Mouse (Mus musculus) gastrocnemius, adult 2 months (tissue): Measurements from ENCODE around the gene Ccdc85b. TPM values are rescaled to one million over a fixed set of nuclear protein-coding genes. Genes with fewer than 3 reads are reported as not detected.

Source experiments
- DNase-seq: peaks from one replicate; pipeline ENCODE4 v3.0.0; 2022
- H3K27ac ChIP-seq: fragments of 200-600 bp; 2 replicates; pipeline ENCODE4 v1.8.1; 2022; ENCODE audit warnings: mild to moderate bottlenecking
- H3K4me3 ChIP-seq: fragments of 200-600 bp; 2 replicates; pipeline ENCODE4 v1.8.1; 2022; ENCODE audit warnings: mild to moderate bottlenecking, moderate library complexity
- CTCF ChIP-seq: fragments of 200-600 bp; IDR thresholded peaks from 2 replicates; pipeline ENCODE4 v1.8.1; 2022; ENCODE audit warnings: antibody characterized with exemption, mild to moderate bottlenecking, moderate library complexity
- intact Hi-C: fragments of 180-260 bp; cut with DNase I; formaldehyde crosslinking; loops from one replicate; pipeline ENCODE4 v1.15.1; 2025
- total RNA-seq, 2 experiments: library from RNA; stranded (reverse); gene quantifications; 2 replicates each; pipeline ENCODE4 v1.2.3; 2021

Ccdc85b gene
- total RNA-seq, 2 experiments from 2014 or later = 3.9 to 7.2 TPM

GRCm38 (mm10) chr19:5444954-5445353, 12.7 kb downstream of the Ccdc85b start:
- Histone ChIP-seq H3K4me3 (no peak overlapping the region), H3K27ac (no peak overlapping the region)
- DNase-seq = no peak
- intact Hi-C loops = no loop called here
- TF ChIP-seq CTCF = no peak

GRCm38 (mm10) chr19:5444371-5444908, 13.3 kb downstream of the Ccdc85b start:
- no peak for DNase-seq
- intact Hi-C loops = no loop called here
- H3K4me3 ChIP-seq = no peak overlapping the region
- H3K27ac ChIP-seq = no peak overlapping the region
- no peak for TF ChIP-seq CTCF

GRCm38 (mm10) chr19:5433951-5434350, 23.7 kb downstream of the Ccdc85b start:
- no peak for DNase-seq
- Histone ChIP-seq H3K27ac (peak overlapping the region; percentile 75), H3K4me3 (no peak overlapping the region)
- no peak for TF ChIP-seq CTCF
- intact Hi-C loops = no loop called here

- DNase-seq = peak; percentile 64
- intact Hi-C loops = no loop called here
- peak overlapping the region; percentile 66 for H3K4me3 ChIP-seq
Observed at GRCm38 (mm10) chr19:5432992-5433852, 24.5 kb downstream of the Ccdc85b start.

GRCm38 (mm10) chr19:5431911-5432464, 25.7 kb downstream of the Ccdc85b start:
- Histone ChIP-seq H3K27ac (peak overlapping the region; percentile 71), H3K4me3 (no peak overlapping the region)
- peak; percentile 59 for DNase-seq
- intact Hi-C loops = no loop called here
- no peak for TF ChIP-seq CTCF

More at GRCm38 (mm10) chr19:5432992-5433852, 24.5 kb downstream of the Ccdc85b start:
- peak; percentile 56 for TF ChIP-seq CTCF
- peak overlapping the region; percentile 75 for H3K27ac ChIP-seq

GRCm38 (mm10) chr19:5430408-5430807, 27.3 kb downstream of the Ccdc85b start:
- Histone ChIP-seq H3K4me3 (no peak overlapping the region), H3K27ac (peak overlapping the region; percentile 52)
- DNase-seq = no peak
- intact Hi-C loops = no loop called here
- no peak for TF ChIP-seq CTCF

GRCm38 (mm10) chr19:5429806-5430205, 27.9 kb downstream of the Ccdc85b start:
- peak; percentile 94 for DNase-seq
- Histone ChIP-seq H3K4me3 (no peak overlapping the region), H3K27ac (peak overlapping the region; percentile 52)
- intact Hi-C loops = no loop called here
- no peak for TF ChIP-seq CTCF

- intact Hi-C loops = no loop called here
- no peak for TF ChIP-seq CTCF
- H3K4me3 ChIP-seq = no peak overlapping the region
- H3K27ac ChIP-seq = peak overlapping the region; percentile 52
- DNase-seq = no peak
Observed at GRCm38 (mm10) chr19:5429219-5429618, 28.5 kb downstream of the Ccdc85b start.

GRCm38 (mm10) chr19:5428083-5428482, 29.6 kb downstream of the Ccdc85b start:
- peak; percentile 68 for TF ChIP-seq CTCF
- Histone ChIP-seq H3K4me3 (no peak overlapping the region), H3K27ac (peak overlapping the region; percentile 66)
- DNase-seq = no peak
- intact Hi-C loops = no loop called here

- intact Hi-C loops = no loop called here
- DNase-seq = no peak
- peak overlapping the region; percentile 99 for H3K4me3 ChIP-seq
- TF ChIP-seq CTCF = no peak
- peak overlapping the region; percentile 98 for H3K27ac ChIP-seq
Observed at GRCm38 (mm10) chr19:5426640-5427290, 30.9 kb downstream of the Ccdc85b start.

- intact Hi-C loops = loop anchor here (2.0 kb wide), 2 partner anchors 17 to 63 kb away; partner anchors contain the start of gene Mus81
- no peak for TF ChIP-seq CTCF
- peak; percentile 51 for DNase-seq
- Histone ChIP-seq H3K4me3 (peak overlapping the region; percentile 99), H3K27ac (peak overlapping the region; percentile 98)
Observed at GRCm38 (mm10) chr19:5425906-5426565, 31.7 kb downstream of the Ccdc85b start.
